Mouse (Mus musculus) C2C12 (cell line): ENCODE measurements at regions not wholly inside any gene's neighbourhood (a gene's known extent, or its start where the extent isn't known, plus 50 kb on each side); places are given as distances from the start of the nearest gene placed in this dataset.

Experiments
- CEBPB ChIP-seq: IDR thresholded peaks from one replicate; pipeline ENCODE4 v1.6.1; 2011; ENCODE audit warnings: low read depth, mild to moderate bottlenecking, control low read depth, moderate library complexity
- CTCF ChIP-seq: IDR thresholded peaks from one replicate; pipeline ENCODE4 v1.5.1; 2011; ENCODE audit not compliant: control insufficient read depth, insufficient read depth, insufficient read length
- MAX ChIP-seq: IDR thresholded peaks from one replicate; pipeline ENCODE4 v1.6.1; 2011; ENCODE audit warnings: mild to moderate bottlenecking, control low read depth
- MYOD1 ChIP-seq: IDR thresholded peaks from one replicate; pipeline ENCODE4 v1.6.1; 2011; ENCODE audit warnings: low read depth; ENCODE audit not compliant: control insufficient read depth, insufficient read length
- MYOG ChIP-seq: IDR thresholded peaks from one replicate; pipeline ENCODE4 v1.6.1; 2011; ENCODE audit not compliant: control insufficient read depth, insufficient read length; ENCODE audit errors: extremely low read depth
- USF1 ChIP-seq: IDR thresholded peaks from one replicate; pipeline ENCODE4 v1.6.1; 2011; ENCODE audit warnings: low read depth, mild to moderate bottlenecking, control low read depth, moderate library complexity

DNA sequence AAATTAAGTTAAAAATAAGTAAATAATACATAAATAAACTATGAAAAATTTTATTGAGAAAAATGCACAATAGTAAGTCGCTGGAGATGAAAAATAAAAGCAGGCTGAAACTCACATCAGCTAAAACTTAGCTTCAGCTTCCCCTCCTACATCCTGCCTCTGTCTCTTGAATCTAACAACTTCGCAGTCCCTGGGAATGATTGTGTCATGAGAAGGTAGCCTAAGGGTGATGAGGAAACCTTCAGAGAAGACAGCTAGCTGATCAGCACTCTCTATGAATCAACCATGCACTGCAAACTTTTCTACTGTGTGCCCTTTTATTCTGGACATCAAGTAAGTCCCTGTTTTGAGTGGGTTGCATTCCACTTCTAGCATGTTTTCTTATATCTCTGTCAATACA lies 99.8 kb upstream of the Try4 start:
- TF ChIP-seq CTCF (no peak), MAX (no peak), MYOD1 (no peak), USF1 (no peak), CEBPB (no peak), MYOG (no peak)
